In genomic region chr16:37847081-37847480, GRCm38 (mm10) we compare ENCODE assay signal across 21 mouse cellular contexts. TPM values are rescaled to one million over a fixed set of nuclear protein-coding genes. Genes with fewer than 3 reads are reported as not detected.
DNase-seq lines count a peak whose midpoint lies in the region; ATAC-seq and TF ChIP-seq lines count a peak whose summit lies in the region.
"Had no signal": no experiment of that assay in that cellular context is flagged by ENCODE, and none has a peak within 500 bp of the region (broad histone marks: within the 10 kb centered on the region; RNA-seq: fewer than 3 reads in every experiment).

No protein-coding gene starts in this region.

- H3K4me3 ChIP-seq in kidney, adult 2 months (ENCODE audit: insufficient read depth, low read depth, low read length): no peak overlapping the region
- no peak overlapping the region for H3K4me3 ChIP-seq in lung, embryonic 16.5 days (ENCODE audit: low read length)
- H3K4me3 ChIP-seq in brown adipose tissue, adult 24 weeks (ENCODE audit: insufficient read depth, low read depth, low read length): no peak overlapping the region
- H3K4me3 ChIP-seq: embryonic facial prominence, embryonic 12.5 days; forebrain, embryonic 15.5 days; hindbrain, embryonic 15.5 days had no signal

- H3K36me3 ChIP-seq in kidney, adult 2 months (ENCODE audit: control insufficient read depth, insufficient read depth, low read length): no peaks in the 10 kb centered on the region
- no peaks in the 10 kb centered on the region for H3K36me3 ChIP-seq in lung, embryonic 16.5 days (ENCODE audit: control insufficient read depth, insufficient read depth, low read length)
- H3K36me3 ChIP-seq: embryonic facial prominence, embryonic 12.5 days; forebrain, embryonic 15.5 days; G1E; hindbrain, embryonic 15.5 days had no signal

- intact Hi-C loops in heart, postnatal 36 days (cut with DNase I): no loop called here

- no peak overlapping the region for H3K4me2 ChIP-seq in lung, embryonic 16.5 days (ENCODE audit: low read depth, low read length)
- H3K4me2 ChIP-seq: embryonic facial prominence, embryonic 12.5 days; forebrain, embryonic 15.5 days; hindbrain, embryonic 15.5 days had no signal

- 71% methylated on average over 3 of the region's 3 CpGs for WGBS in kidney, adult 2 months
- WGBS in lung, embryonic 16.5 days: 74% methylated on average over 3 of the region's 3 CpGs

- H3K27ac ChIP-seq in kidney, adult 2 months (ENCODE audit: insufficient read depth, low read depth, low read length): peak overlapping the region; percentile 28; the same call in 1 of the 2 replicates
- H3K27ac ChIP-seq in lung, embryonic 16.5 days (ENCODE audit: low read length): peak overlapping the region; percentile 28
- 0 out of 2 replicates have a peak overlapping the region, but pooled peaks have one; percentile 50 for H3K27ac ChIP-seq in brown adipose tissue, adult 24 weeks (replicated peaks; ENCODE audit: low read depth, low read length)
- H3K27ac ChIP-seq: embryonic facial prominence, embryonic 12.5 days; forebrain, embryonic 15.5 days; hindbrain, embryonic 15.5 days had no signal

- no peak for TF ChIP-seq POLR2A in kidney, adult 2 months (IDR thresholded peaks at IDR 0.05; ENCODE audit: low read depth, low read length)

- no peak overlapping the region for H3K9ac ChIP-seq in lung, embryonic 16.5 days (ENCODE audit: low read length)
- H3K9ac ChIP-seq: embryonic facial prominence, embryonic 12.5 days; forebrain, embryonic 15.5 days; hindbrain, embryonic 15.5 days had no signal

- TF ChIP-seq CTCF in kidney, adult 2 months (conservative IDR thresholded peaks at IDR 0.05; ENCODE audit: insufficient read depth, insufficient read length, low read depth, low read length): no peak

- peak; percentile 82 for DNase-seq in heart, adult 11 months
- no peak for DNase-seq in heart, postnatal 36 days
- DNase-seq in kidney, adult 2 months: peak; percentile 51
- DNase-seq in kidney, postnatal 36 days: no peak
- DNase-seq in lung, postnatal 25 days (ENCODE audit: low spot score): no peak
- no peak for DNase-seq in cerebellum, postnatal 25 days
- DNase-seq: adrenal gland, adult 8-10 months; adrenal gland, postnatal 36 days; B cell, adult 2 months; cerebellum, adult 11 months; cerebellum, adult 8-10 months; cerebellum, postnatal 14 days; gastrocnemius, postnatal 36 days had no signal

- no peak for ATAC-seq in lung, embryonic 16.5 days (ENCODE audit: low read depth)
- ATAC-seq: CD4-positive, CD25-positive, alpha-beta regulatory T cell, adult 4 months; forebrain, embryonic 15.5 days had no signal

- H3K27me3 ChIP-seq in kidney, adult 2 months (replicated peaks; ENCODE audit: control insufficient read depth, insufficient read depth, low read length): no peaks in the 10 kb centered on the region
- H3K27me3 ChIP-seq in lung, embryonic 16.5 days (ENCODE audit: control insufficient read depth, insufficient read depth, low read depth, low read length): no peaks in the 10 kb centered on the region
- H3K27me3 ChIP-seq: embryonic facial prominence, embryonic 12.5 days; forebrain, embryonic 15.5 days; hindbrain, embryonic 15.5 days had no signal

- no peaks in the 10 kb centered on the region for H3K4me1 ChIP-seq in kidney, adult 2 months (ENCODE audit: control insufficient read depth, insufficient read depth, low read length)
- peaks cover 14% of the 10 kb centered on the region for H3K4me1 ChIP-seq in lung, embryonic 16.5 days (replicated peaks; ENCODE audit: control insufficient read depth, insufficient read depth, low read length)
- H3K4me1 ChIP-seq in brown adipose tissue, adult 24 weeks (ENCODE audit: control insufficient read depth, insufficient read depth, insufficient read length, low read length): peaks cover 11% of the 10 kb centered on the region
- H3K4me1 ChIP-seq: forebrain, embryonic 15.5 days; hindbrain, embryonic 15.5 days had no signal

- no peaks in the 10 kb centered on the region for H3K9me3 ChIP-seq in lung, embryonic 16.5 days (ENCODE audit: control insufficient read depth, low read length)
- H3K9me3 ChIP-seq: embryonic facial prominence, embryonic 12.5 days; forebrain, embryonic 15.5 days; G1E; hindbrain, embryonic 15.5 days had no signal

RNA-seq across cellular contexts. Expression of gene Gm36028, which starts 13.9 kb away (rescaled TPM):
- total RNA-seq in heart, postnatal 36 days (2021): 1 to 10 TPM; 1.0 to 1.1 TPM
- 1.5 and 1.8 TPM in 2 replicates for polyA plus RNA-seq in kidney, adult 2 months (2012; rRNA removed)
- 0.43 and 0.73 TPM in 2 replicates for polyA plus RNA-seq in lung, embryonic 16.5 days (2015; fragmentation: Nextera tagmentation; extraction: Ambion mirVana)
- 3.4 and 4.1 TPM in 2 replicates for polyA plus RNA-seq in brown adipose tissue, adult 24 weeks (2012; ENCODE audit: insufficient read depth, insufficient read length, missing spikeins)
- total RNA-seq: gastrocnemius, adult 8-10 months; gastrocnemius, postnatal 36 days had no signal
- polyA plus RNA-seq: CD4-positive, CD25-positive, alpha-beta regulatory T cell, adult 4 months; G1E had no signal

RNA-seq across cellular contexts. Expression of gene Lrrc58, which starts 21.1 kb away (rescaled TPM):
- total RNA-seq in heart, postnatal 36 days (2021): 10 to 100 TPM; 68.7 to 77.8 TPM
- polyA plus RNA-seq in kidney, adult 2 months (2012; rRNA removed): 23.3 and 25.9 TPM in 2 replicates
- polyA plus RNA-seq in lung, embryonic 16.5 days (2015; fragmentation: Nextera tagmentation; extraction: Ambion mirVana): 51.1 and 56.8 TPM in 2 replicates
- polyA plus RNA-seq in brown adipose tissue, adult 24 weeks (2012; ENCODE audit: insufficient read depth, insufficient read length, missing spikeins): 50.9 and 60.6 TPM in 2 replicates

Comparison
In these comparisons a context has a peak if more than half of its experiments do, and no peak if none do; other contexts are left out.
1. DNase-seq: peak in heart, adult 11 months (single experiment) and kidney, adult 2 months (single experiment); none in heart, postnatal 36 days (0 of 2), kidney, postnatal 36 days (0 of 2), lung, postnatal 25 days (single experiment) and cerebellum, postnatal 25 days (0 of 2).
2. Peak in every context shown above with its lines, with median percentiles within 50 percentile points of each other: H3K27ac ChIP-seq.